Mouse (Mus musculus) stomach, adult 2 months (tissue): Measurements from ENCODE around the gene Jagn1. TPM values are rescaled to one million over a fixed set of nuclear protein-coding genes. Genes with fewer than 3 reads are reported as not detected.

Experiments used
- polyA plus RNA-seq: library from polyadenylated mRNA; depleted of rRNA; stranded (reverse); fragments of >200 nt; gene quantifications from 2 replicates; pipeline ENCODE4 v1.2.3, GENCODE M21; 2012; rRNA removed

Jagn1 gene
- 31.7 and 33.8 TPM in 2 replicates for polyA plus RNA-seq

GRCm38 (mm10) chr6:113442442-113443090 lies at the start of gene Jagn1:
Jagn1 (plus strand) TSS chr6:113442569.

GRCm38 (mm10) chr6:113419199-113419587 lies 23.2 kb upstream of the Jagn1 start, which contains the start of gene Rpusd3:
Rpusd3 (minus strand) TSS chr6:113419340.

GRCm38 (mm10) chr6:113435664-113436205 lies 6.6 kb upstream of the Jagn1 start, which contains the start of gene Cidec:
Cidec (minus strand) TSS chr6:113435760.

DNA sequence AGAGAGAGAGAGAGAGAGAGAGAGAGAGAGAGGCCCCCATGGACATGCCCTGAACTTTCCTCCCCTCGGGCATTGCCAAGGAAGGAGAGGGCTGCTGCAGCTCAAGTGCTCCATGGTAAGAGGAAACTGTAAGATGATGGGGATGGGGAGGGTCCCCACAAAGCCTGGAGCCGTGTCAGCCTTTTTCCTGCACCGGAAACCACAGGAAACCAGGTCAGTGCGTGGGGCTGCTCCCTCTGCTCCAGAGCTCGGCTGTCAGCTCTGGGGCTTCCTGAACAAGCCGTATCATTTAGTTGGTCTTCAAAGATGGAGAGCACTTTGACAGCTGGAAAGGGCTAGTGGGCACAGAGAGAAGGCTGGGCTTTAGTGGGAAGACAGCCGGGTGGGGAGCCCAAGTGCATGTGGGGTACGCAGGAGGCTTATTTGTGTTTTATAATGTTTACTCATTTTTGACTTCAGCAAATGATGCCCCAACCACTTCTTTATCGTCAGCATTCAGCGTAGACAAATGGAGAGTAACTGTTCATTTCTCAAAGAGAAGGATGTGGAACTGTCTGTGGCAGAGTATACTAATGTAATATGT lies 15.7 kb downstream of the Jagn1 start, which contains the start of gene Il17re:
Gene Il17re, plus strand, starts transcription at position 533 of the 583 bp plus-strand sequence.

DNA sequence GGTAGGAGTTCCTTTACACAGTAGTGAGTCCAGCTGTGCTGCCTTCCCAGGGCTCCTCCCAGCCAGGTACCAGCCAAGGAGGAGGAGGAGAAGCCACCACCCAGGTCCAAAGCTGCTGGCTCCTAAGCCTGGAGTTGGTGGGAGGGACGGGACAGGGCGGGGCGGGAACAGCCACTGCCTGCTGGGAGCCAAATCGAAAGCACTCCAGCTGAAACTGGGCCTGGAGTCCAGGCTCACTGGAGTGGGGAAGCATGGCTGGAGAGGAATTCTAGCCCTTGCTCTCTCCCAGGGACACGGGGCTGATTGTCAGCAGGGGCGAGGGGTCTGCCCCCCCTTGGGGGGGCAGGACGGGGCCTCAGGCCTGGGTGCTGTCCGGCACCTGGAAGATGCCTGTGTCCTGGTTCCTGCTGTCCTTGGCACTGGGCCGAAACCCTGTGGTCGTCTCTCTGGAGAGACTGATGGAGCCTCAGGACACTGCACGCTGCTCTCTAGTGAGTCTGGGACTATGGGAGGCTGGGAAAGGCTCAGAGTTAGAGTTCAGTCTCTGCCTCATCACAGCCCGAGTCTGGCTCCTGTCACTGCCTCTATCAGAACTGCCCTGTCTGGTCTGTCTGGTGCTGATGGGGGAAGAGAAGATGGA lies 29.0 kb downstream of the Jagn1 start, which contains the start of gene Il17rc:
Gene Il17rc, plus strand, starts transcription at position 131 of the 640 bp plus-strand sequence.

DNA sequence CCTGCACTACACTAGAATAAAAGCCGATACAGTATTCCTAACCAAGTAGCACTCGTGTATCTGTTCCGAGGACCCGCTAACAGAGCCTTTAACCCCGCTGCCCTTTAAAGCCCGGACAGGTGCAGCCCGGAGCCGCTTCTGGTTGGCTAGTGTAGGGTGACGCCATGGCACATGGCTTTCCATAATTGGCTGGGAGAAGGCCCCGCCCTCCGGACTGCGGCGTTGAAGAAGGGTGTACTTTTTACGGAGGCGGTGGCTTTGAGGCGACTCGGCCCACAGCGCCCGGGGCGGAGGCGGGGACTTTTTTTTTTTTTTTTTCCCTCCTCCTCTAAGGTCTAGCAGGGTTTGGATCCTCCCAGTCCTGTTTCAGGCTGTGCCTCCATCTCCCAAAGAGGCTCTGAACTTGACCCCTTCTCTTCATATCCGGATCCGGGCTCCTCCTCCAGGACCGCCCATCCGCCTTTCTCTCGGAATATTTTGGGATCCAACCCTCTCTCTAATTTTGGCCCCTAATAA lies 40.8 kb downstream of the Jagn1 start, which contains the start of gene Creld1:
Gene Creld1, plus strand, starts transcription at position 198 of the 516 bp plus-strand sequence.

Other genes starting within 250 kb of the Jagn1 start
- gene Lhfpl4, start 247.2 kb upstream of the Jagn1 start, polyA plus RNA-seq = 0.51 and 0.62 TPM in 2 replicates
- gene Mtmr14, start 204.7 kb upstream of the Jagn1 start, polyA plus RNA-seq = 31.6 and 32.2 TPM in 2 replicates
- not detected in 2 replicates for gene Cpne9, start 160.3 kb upstream of the Jagn1 start, polyA plus RNA-seq
- gene Brpf1, start 135.4 kb upstream of the Jagn1 start, polyA plus RNA-seq = 5.8 and 7.2 TPM in 2 replicates
- 5.8 and 6.4 TPM in 2 replicates for gene Ogg1, start 115.6 kb upstream of the Jagn1 start, polyA plus RNA-seq
- 22.2 and 23.6 TPM in 2 replicates for gene Camk1, start 98.6 kb upstream of the Jagn1 start, polyA plus RNA-seq
- gene Tada3, start 64.7 kb upstream of the Jagn1 start, polyA plus RNA-seq = 8.7 and 11.1 TPM in 2 replicates
- gene Arpc4, start 64.5 kb upstream of the Jagn1 start, polyA plus RNA-seq = 41.2 and 47.5 TPM in 2 replicates
- 5.5 and 6.9 TPM in 2 replicates for gene Ttll3, start 53.3 kb upstream of the Jagn1 start, polyA plus RNA-seq
- 27.0 and 55.6 TPM in 2 replicates for gene Rpusd3, start 23.2 kb upstream of the Jagn1 start, polyA plus RNA-seq
- gene Cidec, start 6.8 kb upstream of the Jagn1 start, polyA plus RNA-seq = 36.8 and 48.6 TPM in 2 replicates
- 44.5 and 106 TPM in 2 replicates for gene Il17re, start 15.9 kb downstream of the Jagn1 start, polyA plus RNA-seq
- gene Il17rc, start 28.9 kb downstream of the Jagn1 start, polyA plus RNA-seq = 212 and 257 TPM in 2 replicates
- gene Creld1, start 40.7 kb downstream of the Jagn1 start, polyA plus RNA-seq = 6.5 and 8.5 TPM in 2 replicates
- 0.10 TPM in 1 of 2 replicates, not detected in the other for gene Prrt3, start 59.4 kb downstream of the Jagn1 start, polyA plus RNA-seq
- gene Emc3, start 89.1 kb downstream of the Jagn1 start, polyA plus RNA-seq = 12.8 and 13.2 TPM in 2 replicates
- gene Fancd2, start 89.1 kb downstream of the Jagn1 start, polyA plus RNA-seq = 0.50 and 0.67 TPM in 2 replicates
- not detected in 2 replicates for gene Fancd2os, start 158.1 kb downstream of the Jagn1 start, polyA plus RNA-seq
- 58.4 and 60.6 TPM in 2 replicates for gene Brk1, start 162.2 kb downstream of the Jagn1 start, polyA plus RNA-seq
- 5.0 and 5.8 TPM in 2 replicates for gene Vhl, start 181.4 kb downstream of the Jagn1 start, polyA plus RNA-seq
- 13.4 and 15.3 TPM in 2 replicates for gene Irak2, start 195.9 kb downstream of the Jagn1 start, polyA plus RNA-seq